Mouse (Mus musculus): ENCODE results near the gene Ppp1r26.

GRCm38 (mm10) chr2:28409144-28409543 is 37.5 kb upstream of the Ppp1r26 start:
- TF ChIP-seq CTCF (IDR thresholded peaks at IDR 0.05; ENCODE audit: low read depth) (no peak), EP300 (IDR thresholded peaks at IDR 0.05; ENCODE audit: low read depth) (no peak)

All from heart, postnatal 0 days (tissue).